Comparison of ENCODE assay signal across 29 mouse cellular contexts in genomic region chr13:69832578-69832977, GRCm38 (mm10). TPM values are rescaled to one million over a fixed set of nuclear protein-coding genes. Genes with fewer than 3 reads are reported as not detected.
DNase-seq lines count a peak whose midpoint lies in the region; ATAC-seq lines count a peak whose summit lies in the region.
"Had no signal": no experiment of that assay in that cellular context is flagged by ENCODE, and none has a peak within 500 bp of the region (broad histone marks: within the 10 kb centered on the region; RNA-seq: fewer than 3 reads in every experiment).

No protein-coding gene starts in this region.

- no peak overlapping the region for H3K4me3 ChIP-seq in midbrain, embryonic 11.5 days (ENCODE audit: low read depth, low read length)
- no peak overlapping the region for H3K4me3 ChIP-seq in midbrain, embryonic 14.5 days (replicated peaks; ENCODE audit: low read depth, low read length)
- H3K4me3 ChIP-seq: embryonic facial prominence, embryonic 13.5 days; embryonic facial prominence, embryonic 15.5 days; erythroblast, embryonic 14.5 days; forebrain, embryonic 10.5 days; forebrain, embryonic 12.5 days had no signal

- H3K4me1 ChIP-seq in midbrain, embryonic 11.5 days (ENCODE audit: control insufficient read depth, insufficient read depth, low read length) = peaks cover 3% of the 10 kb centered on the region; the same call in 1 of the 2 replicates
- no peaks in the 10 kb centered on the region for H3K4me1 ChIP-seq in midbrain, embryonic 14.5 days (ENCODE audit: control insufficient read depth, insufficient read depth, low read length)
- H3K4me1 ChIP-seq: embryonic facial prominence, embryonic 13.5 days; embryonic facial prominence, embryonic 15.5 days; forebrain, embryonic 10.5 days; forebrain, embryonic 12.5 days had no signal

- H3K9me3 ChIP-seq in midbrain, embryonic 11.5 days (ENCODE audit: control insufficient read depth, low read length) = no peaks in the 10 kb centered on the region
- H3K9me3 ChIP-seq in midbrain, embryonic 14.5 days (ENCODE audit: control insufficient read depth, low read length) = no peaks in the 10 kb centered on the region
- H3K9me3 ChIP-seq: embryonic facial prominence, embryonic 13.5 days; embryonic facial prominence, embryonic 15.5 days; forebrain, embryonic 10.5 days; forebrain, embryonic 12.5 days; G1E had no signal

- H3K4me2 ChIP-seq in midbrain, embryonic 11.5 days = no peak overlapping the region
- no peak overlapping the region for H3K4me2 ChIP-seq in midbrain, embryonic 14.5 days (ENCODE audit: low read length)
- H3K4me2 ChIP-seq: embryonic facial prominence, embryonic 13.5 days; embryonic facial prominence, embryonic 15.5 days; forebrain, embryonic 12.5 days had no signal

- H3K27me3 ChIP-seq in midbrain, embryonic 11.5 days (ENCODE audit: control insufficient read depth, insufficient read depth, low read length) = no peaks in the 10 kb centered on the region
- H3K27me3 ChIP-seq in midbrain, embryonic 14.5 days (ENCODE audit: control insufficient read depth, insufficient read depth, low read length) = no peaks in the 10 kb centered on the region
- H3K27me3 ChIP-seq: embryonic facial prominence, embryonic 15.5 days; forebrain, embryonic 12.5 days had no signal

- no peak for DNase-seq in frontal cortex, postnatal 36 days (ENCODE audit: low spot score in 2 of 2)
- DNase-seq in left cerebral cortex, adult 18-20 months (ENCODE audit: low spot score in 2 of 2) = peak; percentile 28
- DNase-seq in left cerebral cortex, adult 8-10 months (ENCODE audit: low spot score in 2 of 2) = no peak
- DNase-seq in midbrain, embryonic 11.5 days (ENCODE audit: low spot score, missing footprints) = peak; percentile 39
- DNase-seq in midbrain, embryonic 14.5 days = no peak
- peak; percentile 34 to 35 for DNase-seq in right cerebral cortex, adult 2 months (ENCODE audit: low spot score in 2 of 2)
- DNase-seq in right cerebral cortex, postnatal 4 days = no peak
- DNase-seq: adrenal gland, adult 8-10 months; adrenal gland, postnatal 14 days; adrenal gland, postnatal 36 days; B cell, adult 2 months; cerebellum, adult 11 months; cerebellum, adult 18-20 months; cerebellum, adult 8-10 months; cerebellum, adult 9-11 months; cerebellum, postnatal 14 days; cerebellum, postnatal 36 days; embryo, embryonic 11 days had no signal

- H3K36me3 ChIP-seq in midbrain, embryonic 11.5 days (ENCODE audit: control insufficient read depth, insufficient read depth, low read length) = no peaks in the 10 kb centered on the region
- H3K36me3 ChIP-seq in midbrain, embryonic 14.5 days (ENCODE audit: control insufficient read depth, insufficient read depth, low read length) = no peaks in the 10 kb centered on the region
- H3K36me3 ChIP-seq: embryonic facial prominence, embryonic 13.5 days; embryonic facial prominence, embryonic 15.5 days; forebrain, embryonic 10.5 days; forebrain, embryonic 12.5 days; G1E had no signal

- 96% methylated on average over 9 of the region's 9 CpGs for WGBS in midbrain, embryonic 11.5 days
- 90% methylated on average over 9 of the region's 9 CpGs for WGBS in midbrain, embryonic 14.5 days

- peak; percentile 71 for ATAC-seq in frontal cortex, adult (ENCODE audit: low TSS enrichment)
- ATAC-seq in midbrain, embryonic 11.5 days (ENCODE audit: low FRiP score) = no peak
- ATAC-seq in midbrain, embryonic 14.5 days (ENCODE audit: low FRiP score, low TSS enrichment) = no peak
- ATAC-seq: activated CD4-positive, CD25-positive, alpha-beta regulatory T cell, adult 4 months; CD4-positive, CD25-positive, alpha-beta regulatory T cell, adult 4 months; forebrain, embryonic 14.5 days; Patski had no signal

- H3K27ac ChIP-seq in midbrain, embryonic 11.5 days (ENCODE audit: low read depth, low read length) = no peak overlapping the region
- H3K27ac ChIP-seq in midbrain, embryonic 14.5 days (replicated peaks; ENCODE audit: low read depth, low read length) = no peak overlapping the region
- H3K27ac ChIP-seq: embryonic facial prominence, embryonic 13.5 days; embryonic facial prominence, embryonic 15.5 days; forebrain, embryonic 10.5 days; forebrain, embryonic 12.5 days had no signal

- no peak overlapping the region for H3K9ac ChIP-seq in midbrain, embryonic 11.5 days (ENCODE audit: low read length)
- H3K9ac ChIP-seq in midbrain, embryonic 14.5 days (replicated peaks; ENCODE audit: low read length) = no peak overlapping the region
- H3K9ac ChIP-seq: embryonic facial prominence, embryonic 13.5 days; embryonic facial prominence, embryonic 15.5 days; forebrain, embryonic 12.5 days had no signal

RNA-seq across cellular contexts. Expression of gene Med10, which starts 30.4 kb away (rescaled TPM):
- 10 to 100 TPM; 43.9 to 54.8 TPM for total RNA-seq in left cerebral cortex, adult 18-20 months (2021)
- total RNA-seq in left cerebral cortex, adult 8-10 months (2022) = 10 to 100 TPM; 45.1 to 50.6 (median 47.1) TPM
- 217 and 228 TPM in 2 replicates for polyA plus RNA-seq in midbrain, embryonic 11.5 days (2014; fragmentation: Nextera tagmentation; extraction: Ambion mirVana)
- polyA plus RNA-seq in midbrain, embryonic 14.5 days (2014; fragmentation: Nextera tagmentation; extraction: Ambion mirVana) = 145 TPM in 2 replicates

Comparison
In these comparisons a context has a peak if more than half of its experiments do, and no peak if none do; other contexts are left out.
1. DNase-seq: peak in left cerebral cortex, adult 18-20 months (2 of 2), midbrain, embryonic 11.5 days (single experiment) and right cerebral cortex, adult 2 months (2 of 2); none in frontal cortex, postnatal 36 days (0 of 2), left cerebral cortex, adult 8-10 months (0 of 2), midbrain, embryonic 14.5 days (single experiment) and right cerebral cortex, postnatal 4 days (single experiment).